Mouse (Mus musculus) bone marrow macrophage, adult 2 months (primary cell): Measurements from ENCODE around the gene Vwa8.

Source experiments
- CTCF ChIP-seq: IDR thresholded peaks from 2 replicates; pipeline ENCODE4 v1.5.1; 2012; ENCODE audit warnings: low read depth, mild to moderate bottlenecking, low read length, moderate library complexity
- POLR2A ChIP-seq: IDR thresholded peaks from 2 replicates; pipeline ENCODE4 v1.6.1; 2012; ENCODE audit warnings: mild to moderate bottlenecking, low read depth, low read length, borderline replicate concordance

GRCm38 (mm10) chr14:78996359-78996758 is 147.5 kb downstream of the Vwa8 start:
- TF ChIP-seq CTCF (no peak), POLR2A (no peak)
